ENCODE assay signal across 14 mouse cellular contexts in genomic region chr3:104991703-104992102, GRCm38 (mm10). TPM values are rescaled to one million over a fixed set of nuclear protein-coding genes. Genes with fewer than 3 reads are reported as not detected.
"Had no signal": no experiment of that assay in that cellular context is flagged by ENCODE, and none has a peak within 500 bp of the region (broad histone marks: within the 10 kb centered on the region; RNA-seq: fewer than 3 reads in every experiment).

No protein-coding gene starts in this region.

- H3K4me3 ChIP-seq: kidney, embryonic 15.5 days; limb, embryonic 15.5 days; liver, embryonic 12.5 days; midbrain, embryonic 10.5 days; stomach, embryonic 15.5 days had no signal

- H3K27me3 ChIP-seq: kidney, embryonic 15.5 days; limb, embryonic 15.5 days; stomach, embryonic 15.5 days had no signal

- H3K9ac ChIP-seq: kidney, embryonic 15.5 days; limb, embryonic 15.5 days; liver, embryonic 12.5 days; stomach, embryonic 15.5 days had no signal

- H3K4me2 ChIP-seq: kidney, embryonic 15.5 days; limb, embryonic 15.5 days; liver, embryonic 12.5 days had no signal

- DNase-seq: kidney, adult 2 months; kidney, postnatal 25 days; layer of hippocampus, postnatal 36 days; midbrain, embryonic 14.5 days; right cerebral cortex, postnatal 14 days; thymus, postnatal 4 days had no signal

- H3K4me1 ChIP-seq: liver, embryonic 12.5 days; midbrain, embryonic 10.5 days had no signal

- H3K36me3 ChIP-seq: kidney, embryonic 15.5 days; limb, embryonic 15.5 days; liver, embryonic 12.5 days; midbrain, embryonic 10.5 days; stomach, embryonic 15.5 days had no signal

- ATAC-seq: intestine, embryonic 16.5 days; liver, embryonic 12.5 days had no signal

- H3K9me3 ChIP-seq: kidney, embryonic 15.5 days; limb, embryonic 15.5 days; liver, embryonic 12.5 days; midbrain, embryonic 10.5 days; stomach, embryonic 15.5 days had no signal

- H3K27ac ChIP-seq: kidney, embryonic 15.5 days; limb, embryonic 15.5 days; liver, embryonic 12.5 days; midbrain, embryonic 10.5 days; stomach, embryonic 15.5 days had no signal

RNA-seq across cellular contexts. Expression of gene Wnt2b, which starts 30.0 kb away (rescaled TPM):
- total RNA-seq: megakaryocyte, adult 5-6 weeks; monocyte, adult 5-6 weeks had no signal
